Mouse (Mus musculus): Measurements from ENCODE around the gene Ssc4d. TPM values are rescaled to one million over a fixed set of nuclear protein-coding genes. Genes with fewer than 3 reads are reported as not detected.

Gene Ssc4d
- total RNA-seq, 2 experiments from 2014 or later = 1.4 to 1.5 TPM

GRCm38 (mm10) chr5:135951660-135952059, 22.7 kb downstream of the Ssc4d start:
- intact Hi-C loops (cut with DNase I) = no loop called here
- no peak for DNase-seq (ENCODE audit: low spot score in 2 of 2)

- intact Hi-C loops (cut with DNase I) = no loop called here
Measured at GRCm38 (mm10) chr5:135950710-135951412, 23.5 kb downstream of the Ssc4d start.

GRCm38 (mm10) chr5:135946621-135947020, 27.7 kb downstream of the Ssc4d start:
- intact Hi-C loops (cut with DNase I) = no loop called here
- DNase-seq (ENCODE audit: low spot score in 2 of 2) = no peak

More at GRCm38 (mm10) chr5:135950710-135951412, 23.5 kb downstream of the Ssc4d start:
- no peak for DNase-seq (ENCODE audit: low spot score in 2 of 2)

- no peak for DNase-seq (ENCODE audit: low spot score in 2 of 2)
- intact Hi-C loops (cut with DNase I) = no loop called here
Measured at GRCm38 (mm10) chr5:135945916-135946408, 28.4 kb downstream of the Ssc4d start.

- no peak for DNase-seq (ENCODE audit: low spot score in 2 of 2)
- intact Hi-C loops (cut with DNase I) = no loop called here
Measured at GRCm38 (mm10) chr5:135942710-135943109, 31.6 kb downstream of the Ssc4d start.

- no peak for DNase-seq (ENCODE audit: low spot score in 2 of 2)
- intact Hi-C loops (cut with DNase I) = no loop called here
Measured at GRCm38 (mm10) chr5:135940587-135940986, 33.7 kb downstream of the Ssc4d start.

- no peak for DNase-seq (ENCODE audit: low spot score in 2 of 2)
- intact Hi-C loops (cut with DNase I) = loop anchor here (2.0 kb wide), 2 partner anchors 21 to 31 kb away; no protein-coding TSS in a partner anchor
Measured at GRCm38 (mm10) chr5:135935641-135936190, 38.6 kb downstream of the Ssc4d start.

- no peak for DNase-seq (ENCODE audit: low spot score in 2 of 2)
- intact Hi-C loops (cut with DNase I) = loop anchor here (2.0 kb wide), 2 partner anchors 22 to 30 kb away; no protein-coding TSS in a partner anchor
Measured at GRCm38 (mm10) chr5:135935176-135935523, 39.2 kb downstream of the Ssc4d start.

GRCm38 (mm10) chr5:135934481-135935175, 39.7 kb downstream of the Ssc4d start, which contains the start of gene Ywhag:
Gene Ywhag, minus strand, starts transcription at chr5:135934616.
- intact Hi-C loops (cut with DNase I) = loop anchor here (2.0 kb wide), 2 partner anchors 22 to 30 kb away; no protein-coding TSS in a partner anchor
- peak; percentile 96 for DNase-seq (ENCODE audit: low spot score in 2 of 2)

- DNase-seq (ENCODE audit: low spot score in 2 of 2) = peak; percentile 81 to 84
- intact Hi-C loops (cut with DNase I) = loop anchor here (2.0 kb wide), 3 partner anchors 23 to 29 kb away; no protein-coding TSS in a partner anchor
Measured at GRCm38 (mm10) chr5:135933900-135934441, 40.4 kb downstream of the Ssc4d start.

GRCm38 (mm10) chr5:135933222-135933899, 41.0 kb downstream of the Ssc4d start:
- intact Hi-C loops (cut with DNase I) = loop anchor here (2.0 kb wide), 1 partner anchor 29 kb away; no protein-coding TSS in a partner anchor
- no peak for DNase-seq (ENCODE audit: low spot score in 2 of 2)

- DNase-seq (ENCODE audit: low spot score in 2 of 2) = peak in 1 of 2 experiments; percentile 64
Measured at GRCm38 (mm10) chr5:135932359-135932758, 42.0 kb downstream of the Ssc4d start.

GRCm38 (mm10) chr5:135931526-135931925, 42.8 kb downstream of the Ssc4d start:
- intact Hi-C loops (cut with DNase I) = no loop called here
- peak; percentile 56 to 60 for DNase-seq (ENCODE audit: low spot score in 2 of 2)

More at GRCm38 (mm10) chr5:135932359-135932758, 42.0 kb downstream of the Ssc4d start:
- intact Hi-C loops (cut with DNase I) = loop anchor here (2.0 kb wide), 1 partner anchor 30 kb away; no protein-coding TSS in a partner anchor

- intact Hi-C loops (cut with DNase I) = no loop called here
- DNase-seq (ENCODE audit: low spot score in 2 of 2) = no peak
Measured at GRCm38 (mm10) chr5:135929685-135930424, 44.5 kb downstream of the Ssc4d start.

- intact Hi-C loops (cut with DNase I) = no loop called here
- DNase-seq (ENCODE audit: low spot score in 2 of 2) = no peak
Measured at GRCm38 (mm10) chr5:135923901-135924300, 50.4 kb downstream of the Ssc4d start.

- no peak for DNase-seq (ENCODE audit: low spot score in 2 of 2)
- intact Hi-C loops (cut with DNase I) = no loop called here
Measured at GRCm38 (mm10) chr5:135919902-135920301, 54.4 kb downstream of the Ssc4d start.

- intact Hi-C loops (cut with DNase I) = no loop called here
- DNase-seq (ENCODE audit: low spot score in 2 of 2) = no peak
Measured at GRCm38 (mm10) chr5:135918593-135918992, 55.7 kb downstream of the Ssc4d start.

GRCm38 (mm10) chr5:135918059-135918437, 56.3 kb downstream of the Ssc4d start:
- DNase-seq (ENCODE audit: low spot score in 2 of 2) = no peak
- intact Hi-C loops (cut with DNase I) = no loop called here

Data from left cerebral cortex, postnatal 14 days (tissue).